Mouse (Mus musculus): ENCODE data around the gene Nipal3. TPM values are rescaled to one million over a fixed set of nuclear protein-coding genes. Genes with fewer than 3 reads are reported as not detected.
A peak's percentile ranks its signal among the peaks of the same experiment; 100 is the strongest.

Gene Nipal3
- total and polyA plus RNA-seq, 3 experiments = 13.7 to 15.1 (median 13.9) TPM

- no peak for ATAC-seq (ENCODE audit: extremely low read depth, insufficient number of reproducible peaks, low FRiP score, poor library complexity, severe bottlenecking)
- Histone ChIP-seq H3K27me3 (ENCODE audit: insufficient read depth, low read length) (no peaks in the 10 kb centered on the region), H3K4me3 (ENCODE audit: low read depth, low read length) (no peak overlapping the region), H3K4me1 (ENCODE audit: insufficient read depth, low read depth, low read length) (peaks cover 12% of the 10 kb centered on the region), H3K9me3 (replicated peaks) (no peaks in the 10 kb centered on the region), H3K36me3 (replicated peaks) (peaks cover 29% of the 10 kb centered on the region)
- TF ChIP-seq TAL1 (conservative IDR thresholded peaks at IDR 0.05; ENCODE audit: low read depth, low read length) (no peak), POLR2AphosphoS5 (IDR thresholded peaks at IDR 0.05; ENCODE audit: insufficient replicate concordance, low read depth, low read length) (no peak), CTCF (IDR thresholded peaks at IDR 0.05; ENCODE audit: low read depth, low read length) (no peak)
- no peak for DNase-seq (ENCODE audit: low spot score)
Measured at GRCm38 (mm10) chr4:135425625-135426024, 69.2 kb downstream of the Nipal3 start.

- TF ChIP-seq CTCF (IDR thresholded peaks at IDR 0.05; ENCODE audit: low read depth, low read length) = no peak
- H3K4me3 ChIP-seq (ENCODE audit: low read depth, low read length) = no peak overlapping the region
- peaks cover 66% of the 10 kb centered on the region for H3K36me3 ChIP-seq (replicated peaks)
- no peaks in the 10 kb centered on the region for H3K9me3 ChIP-seq (replicated peaks)
- ATAC-seq (ENCODE audit: extremely low read depth, insufficient number of reproducible peaks, low FRiP score, poor library complexity, severe bottlenecking) = no peak
- no peaks in the 10 kb centered on the region for H3K27me3 ChIP-seq (ENCODE audit: insufficient read depth, low read length)
- DNase-seq (ENCODE audit: low spot score) = no peak
- no peaks in the 10 kb centered on the region for H3K4me1 ChIP-seq (ENCODE audit: insufficient read depth, low read depth, low read length)
Measured at GRCm38 (mm10) chr4:135420961-135421360, 73.9 kb downstream of the Nipal3 start.

GRCm38 (mm10) chr4:135420416-135420815 lies 74.4 kb downstream of the Nipal3 start:
- Histone ChIP-seq H3K36me3 (replicated peaks) (peaks cover 69% of the 10 kb centered on the region), H3K4me1 (ENCODE audit: insufficient read depth, low read depth, low read length) (no peaks in the 10 kb centered on the region), H3K9me3 (replicated peaks) (no peaks in the 10 kb centered on the region), H3K27me3 (ENCODE audit: insufficient read depth, low read length) (no peaks in the 10 kb centered on the region), H3K4me3 (ENCODE audit: low read depth, low read length) (no peak overlapping the region)
- TF ChIP-seq GATA1 (IDR thresholded peaks at IDR 0.05; ENCODE audit: borderline replicate concordance, low read length) = no peak
- no peak for TF ChIP-seq TAL1 (conservative IDR thresholded peaks at IDR 0.05; ENCODE audit: low read depth, low read length)
- TF ChIP-seq CTCF (IDR thresholded peaks at IDR 0.05; ENCODE audit: low read depth, low read length) = no peak
- TF ChIP-seq GATA2 (IDR thresholded peaks at IDR 0.05; ENCODE audit: borderline replicate concordance, low read depth, low read length) = no peak
- TF ChIP-seq POLR2AphosphoS5 (IDR thresholded peaks at IDR 0.05; ENCODE audit: insufficient replicate concordance, low read depth, low read length) = no peak
- no peak for ATAC-seq (ENCODE audit: extremely low read depth, insufficient number of reproducible peaks, low FRiP score, poor library complexity, severe bottlenecking)
- no peak for DNase-seq (ENCODE audit: low spot score)

DNA sequence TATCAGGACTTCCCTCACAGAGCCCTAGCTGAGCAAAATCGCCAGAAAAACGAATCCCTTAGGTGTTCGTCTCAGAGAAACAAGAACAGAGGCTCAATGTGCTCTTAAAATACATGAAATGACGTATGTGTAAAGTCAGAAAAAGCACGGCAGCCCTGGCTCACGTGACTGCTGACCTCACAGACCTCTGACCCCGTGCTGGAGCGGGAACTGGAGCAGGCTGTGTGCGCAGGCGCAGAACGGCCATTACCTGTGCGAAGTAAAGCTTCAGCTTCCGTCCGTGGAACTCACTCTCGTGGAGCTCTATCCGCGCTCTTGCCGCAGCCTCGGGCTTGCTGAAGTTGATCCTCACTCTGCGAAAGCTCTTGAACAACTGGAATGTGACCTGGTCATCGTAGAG lies 74.8 kb downstream of the Nipal3 start:
- no peaks in the 10 kb centered on the region for H3K9me3 ChIP-seq (replicated peaks)
- no peak overlapping the region for H3K4me3 ChIP-seq (ENCODE audit: low read depth, low read length)
- TF ChIP-seq CTCF (IDR thresholded peaks at IDR 0.05; ENCODE audit: low read depth, low read length) = no peak
- no peak for TF ChIP-seq TAL1 (conservative IDR thresholded peaks at IDR 0.05; ENCODE audit: low read depth, low read length)
- no peak for TF ChIP-seq POLR2AphosphoS5 (IDR thresholded peaks at IDR 0.05; ENCODE audit: insufficient replicate concordance, low read depth, low read length)
- no peak for TF ChIP-seq GATA2 (IDR thresholded peaks at IDR 0.05; ENCODE audit: borderline replicate concordance, low read depth, low read length)
- no peak for TF ChIP-seq GATA1 (IDR thresholded peaks at IDR 0.05; ENCODE audit: borderline replicate concordance, low read length)
- peaks cover 67% of the 10 kb centered on the region for H3K36me3 ChIP-seq (replicated peaks)
- ATAC-seq (ENCODE audit: extremely low read depth, insufficient number of reproducible peaks, low FRiP score, poor library complexity, severe bottlenecking) (no peak), DNase-seq (ENCODE audit: low spot score) (no peak)
- H3K27me3 ChIP-seq (ENCODE audit: insufficient read depth, low read length) = no peaks in the 10 kb centered on the region
- H3K4me1 ChIP-seq (ENCODE audit: insufficient read depth, low read depth, low read length) = no peaks in the 10 kb centered on the region

DNA sequence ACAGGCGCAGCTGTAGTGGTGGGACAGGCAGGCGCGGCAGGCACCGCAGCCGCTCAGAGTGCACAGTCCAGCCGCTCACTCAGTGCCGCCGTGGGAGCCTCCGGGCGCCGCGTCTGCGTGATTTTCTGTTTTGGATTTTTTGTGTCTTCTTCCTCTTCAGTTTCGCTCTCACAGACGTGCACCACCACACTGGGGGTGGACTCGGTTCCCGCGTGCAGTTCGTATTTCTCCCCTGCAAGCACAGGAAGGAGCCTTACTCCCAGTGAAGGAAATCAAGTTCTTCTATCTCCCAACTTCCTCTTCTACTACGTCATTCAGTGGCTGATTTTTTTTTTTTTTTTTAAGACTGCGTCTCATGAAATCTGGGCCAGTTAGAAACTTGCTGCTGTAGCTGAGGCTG lies 78.5 kb downstream of the Nipal3 start:
- no peaks in the 10 kb centered on the region for H3K27me3 ChIP-seq (ENCODE audit: insufficient read depth, low read length)
- DNase-seq (ENCODE audit: low spot score) = no peak
- no peak for ATAC-seq (ENCODE audit: extremely low read depth, insufficient number of reproducible peaks, low FRiP score, poor library complexity, severe bottlenecking)
- no peaks in the 10 kb centered on the region for H3K4me1 ChIP-seq (ENCODE audit: insufficient read depth, low read depth, low read length)
- H3K36me3 ChIP-seq (replicated peaks) = peaks cover 65% of the 10 kb centered on the region
- no peak for TF ChIP-seq POLR2AphosphoS5 (IDR thresholded peaks at IDR 0.05; ENCODE audit: insufficient replicate concordance, low read depth, low read length)
- TF ChIP-seq GATA1 (IDR thresholded peaks at IDR 0.05; ENCODE audit: borderline replicate concordance, low read length) = no peak
- no peak for TF ChIP-seq GATA2 (IDR thresholded peaks at IDR 0.05; ENCODE audit: borderline replicate concordance, low read depth, low read length)
- TF ChIP-seq CTCF (IDR thresholded peaks at IDR 0.05; ENCODE audit: low read depth, low read length) = no peak
- no peak for TF ChIP-seq TAL1 (conservative IDR thresholded peaks at IDR 0.05; ENCODE audit: low read depth, low read length)
- no peaks in the 10 kb centered on the region for H3K9me3 ChIP-seq (replicated peaks)
- H3K4me3 ChIP-seq (ENCODE audit: low read depth, low read length) = no peak overlapping the region

- TF ChIP-seq POLR2AphosphoS5 (IDR thresholded peaks at IDR 0.05; ENCODE audit: insufficient replicate concordance, low read depth, low read length) = no peak
- no peak for TF ChIP-seq CTCF (IDR thresholded peaks at IDR 0.05; ENCODE audit: low read depth, low read length)
- no peak for TF ChIP-seq GATA1 (IDR thresholded peaks at IDR 0.05; ENCODE audit: borderline replicate concordance, low read length)
- TF ChIP-seq TAL1 (conservative IDR thresholded peaks at IDR 0.05; ENCODE audit: low read depth, low read length) = no peak
- no peak for TF ChIP-seq GATA2 (IDR thresholded peaks at IDR 0.05; ENCODE audit: borderline replicate concordance, low read depth, low read length)
Measured at GRCm38 (mm10) chr4:135413491-135413890, 81.3 kb downstream of the Nipal3 start.

GRCm38 (mm10) chr4:135411633-135412032 lies 83.2 kb downstream of the Nipal3 start:
- H3K27me3 ChIP-seq (ENCODE audit: insufficient read depth, low read length) = no peaks in the 10 kb centered on the region
- H3K4me3 ChIP-seq (ENCODE audit: low read depth, low read length) = no peak overlapping the region
- H3K9me3 ChIP-seq (replicated peaks) = no peaks in the 10 kb centered on the region
- DNase-seq (ENCODE audit: low spot score) (peak; percentile 43), ATAC-seq (ENCODE audit: extremely low read depth, insufficient number of reproducible peaks, low FRiP score, poor library complexity, severe bottlenecking) (no peak)
- H3K4me1 ChIP-seq (ENCODE audit: insufficient read depth, low read depth, low read length) = no peaks in the 10 kb centered on the region
- TF ChIP-seq CTCF (IDR thresholded peaks at IDR 0.05; ENCODE audit: low read depth, low read length) (peak; percentile 83), TAL1 (conservative IDR thresholded peaks at IDR 0.05; ENCODE audit: low read depth, low read length) (no peak), GATA2 (IDR thresholded peaks at IDR 0.05; ENCODE audit: borderline replicate concordance, low read depth, low read length) (no peak), GATA1 (IDR thresholded peaks at IDR 0.05; ENCODE audit: borderline replicate concordance, low read length) (no peak)
- peaks cover 27% of the 10 kb centered on the region for H3K36me3 ChIP-seq (replicated peaks)

More at GRCm38 (mm10) chr4:135413491-135413890, 81.3 kb downstream of the Nipal3 start:
- peaks cover 41% of the 10 kb centered on the region for H3K36me3 ChIP-seq (replicated peaks)
- H3K9me3 ChIP-seq (replicated peaks) = no peaks in the 10 kb centered on the region
- no peaks in the 10 kb centered on the region for H3K4me1 ChIP-seq (ENCODE audit: insufficient read depth, low read depth, low read length)
- H3K27me3 ChIP-seq (ENCODE audit: insufficient read depth, low read length) = no peaks in the 10 kb centered on the region
- no peak for ATAC-seq (ENCODE audit: extremely low read depth, insufficient number of reproducible peaks, low FRiP score, poor library complexity, severe bottlenecking)
- DNase-seq (ENCODE audit: low spot score) = no peak
- H3K4me3 ChIP-seq (ENCODE audit: low read depth, low read length) = no peak overlapping the region
